Mouse (Mus musculus): ENCODE data around the gene Olfr603.
"Not testable (repeated sequence)": the region's sequence is repeated elsewhere in the genome, so short reads cannot be mapped to it uniquely, and the experiment has no call there.

The Olfr603 gene

GRCm38 (mm10) chr7:103386077-103386476 lies at the start of gene Olfr603:
Olfr603 (minus strand) TSS chr7:103386177.
- DNase-seq (ENCODE audit: low spot score) = no peak

GRCm38 (mm10) chr7:103414772-103415171 lies 28.8 kb upstream of the Olfr603 start, which contains the start of gene Usp17lc:
Usp17lc (plus strand) TSS chr7:103415072.
- not testable (repeated sequence) for DNase-seq (ENCODE audit: low spot score)

GRCm38 (mm10) chr7:103406521-103407055 lies 20.6 kb upstream of the Olfr603 start:
- DNase-seq (ENCODE audit: low spot score) = not testable (repeated sequence)

DNA sequence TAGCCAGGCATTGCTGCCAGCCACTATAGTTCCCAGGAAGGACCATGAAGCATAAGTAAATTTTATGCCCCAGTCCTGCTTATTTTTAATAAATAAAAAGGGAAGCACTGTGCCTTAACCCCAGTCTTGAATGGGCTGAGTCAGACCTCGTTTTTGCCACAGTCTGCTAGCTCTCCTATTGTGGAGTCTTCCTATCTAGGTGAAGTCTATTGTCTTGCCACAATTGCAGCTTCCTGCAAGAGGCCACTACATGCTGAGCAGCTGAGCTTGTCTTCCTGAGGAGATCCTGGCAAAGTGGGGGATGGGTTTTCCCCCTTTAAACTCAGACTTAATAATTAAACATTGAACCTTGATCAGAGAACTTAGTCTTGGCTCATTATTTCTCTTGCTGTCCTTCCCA lies 13.0 kb upstream of the Olfr603 start:
- no peak for DNase-seq (ENCODE audit: low spot score)

DNA sequence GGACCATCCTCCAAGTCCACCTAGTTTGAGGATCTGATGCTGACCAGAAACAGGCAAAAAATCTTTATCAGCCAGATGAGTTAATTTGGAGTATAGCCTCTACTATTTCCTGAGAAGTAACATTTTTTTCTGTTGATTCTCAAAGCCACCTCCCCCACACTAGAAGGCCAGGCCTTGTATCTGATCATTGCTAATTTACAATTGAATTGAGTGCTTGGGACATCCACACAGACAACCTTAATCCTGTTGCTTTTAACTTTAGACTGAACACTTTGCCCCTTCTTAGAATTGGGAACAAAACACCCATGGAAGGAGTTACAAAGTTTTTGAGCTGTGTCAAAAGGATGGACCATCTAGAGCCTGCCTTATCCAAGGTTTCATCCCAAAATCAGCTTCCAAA lies 11.8 kb upstream of the Olfr603 start:
- DNase-seq (ENCODE audit: low spot score) = no peak

DNA sequence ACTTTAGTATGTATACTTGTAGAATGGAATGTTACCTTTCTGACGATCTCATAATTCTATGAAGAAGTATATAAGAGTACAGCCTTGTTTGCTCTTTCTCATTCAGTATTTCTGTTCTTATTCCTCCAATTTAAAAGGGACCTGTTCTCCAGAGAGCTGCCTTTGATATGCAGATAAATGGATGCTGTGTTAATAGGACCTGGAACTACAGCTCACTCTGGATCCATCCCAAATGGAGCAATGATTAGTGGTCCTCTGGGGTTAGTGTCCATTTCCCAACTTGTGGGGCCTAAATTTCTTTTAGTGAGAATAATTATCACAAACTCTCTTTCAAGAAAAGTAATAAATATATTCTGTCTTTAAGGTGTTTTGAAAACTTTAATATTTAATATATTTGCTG lies 23.4 kb downstream of the Olfr603 start, which contains the start of gene Olfr601:
Olfr601 (minus strand) TSS at position 101 of the 400 bp plus-strand sequence.
- DNase-seq (ENCODE audit: low spot score) = no peak

GRCm38 (mm10) chr7:103349569-103349968 lies 36.4 kb downstream of the Olfr603 start, which contains the start of gene Olfr600:
Olfr600 (minus strand) TSS chr7:103349669.
- DNase-seq (ENCODE audit: low spot score) = no peak

- DNase-seq (ENCODE audit: low spot score) = no peak
Observed at GRCm38 (mm10) chr7:103335617-103336016, 50.4 kb downstream of the Olfr603 start, which contains the start of gene Olfr599. Olfr599 (plus strand) TSS chr7:103335917.

Data from retina, embryonic 14.5 days (tissue).